Mouse (Mus musculus) adrenal gland, postnatal 10 days (tissue): ENCODE results near the gene AA986860. TPM values are rescaled to one million over a fixed set of nuclear protein-coding genes. Genes with fewer than 3 reads are reported as not detected.
A peak's percentile ranks its signal among the peaks of the same experiment; 100 is the strongest.

ENCODE experiments used
- DNase-seq: peaks from one replicate; pipeline ENCODE4 v3.0.0; 2021; ENCODE audit warnings: mixed read lengths
- total RNA-seq, 2 experiments: library from RNA; stranded (reverse); gene quantifications; 2 replicates each; pipeline ENCODE4 v1.2.3; 2021

AA986860 gene
- total RNA-seq, 2 experiments from 2014 or later: 2.1 to 2.3 TPM

DNA sequence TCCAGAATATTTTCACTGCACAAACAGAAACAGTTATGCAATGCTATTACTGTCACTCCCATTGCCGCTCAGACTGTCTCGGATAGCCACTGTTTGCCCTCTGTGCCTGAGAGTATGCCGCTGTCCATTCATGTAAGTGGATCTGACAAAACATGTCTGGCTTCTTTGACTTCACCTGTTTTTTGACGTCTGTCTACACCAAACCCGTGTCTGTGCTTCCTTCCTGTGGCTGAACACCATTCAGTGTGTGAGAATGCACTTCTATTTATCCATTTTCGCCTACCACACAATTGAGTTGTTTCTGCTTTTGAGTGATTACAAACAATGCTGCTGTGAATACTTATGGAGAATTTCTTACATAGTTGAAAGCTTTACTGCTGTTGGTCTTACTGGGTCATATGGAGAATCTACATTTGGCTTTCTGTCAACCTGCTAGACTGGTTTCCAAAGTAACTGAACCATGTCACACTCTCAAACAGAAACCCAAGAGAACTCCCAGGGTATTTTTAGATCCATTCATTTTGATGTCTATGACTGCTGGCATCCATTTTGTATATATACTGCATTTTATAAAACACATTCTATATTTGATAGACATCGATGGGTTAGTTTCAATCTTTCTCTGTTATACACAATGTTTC, 44.0 kb downstream of the AA986860 start:
- no peak for DNase-seq

- no peak for DNase-seq
Observed at GRCm38 (mm10) chr1:130776645-130777044, 44.9 kb downstream of the AA986860 start.

DNA sequence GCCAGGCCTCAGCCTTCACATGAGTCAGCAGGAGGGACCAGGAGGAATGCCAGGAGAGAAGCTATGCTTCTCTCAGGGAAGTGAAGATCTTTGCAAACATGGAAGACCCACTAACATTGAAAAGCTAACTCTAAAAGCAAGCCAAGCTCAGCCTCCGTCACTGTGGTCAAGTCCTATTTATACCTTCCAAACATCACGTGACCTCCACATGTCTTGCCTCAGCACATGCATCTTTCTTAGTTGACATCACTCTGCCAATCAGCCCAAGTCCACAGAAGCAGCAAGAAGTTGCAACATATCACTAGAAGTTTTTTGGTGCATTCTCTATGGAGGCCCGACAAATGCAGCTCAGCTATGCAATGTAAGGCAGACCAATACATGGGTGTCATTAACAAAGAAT, 48.1 kb downstream of the AA986860 start:
- DNase-seq: no peak

GRCm38 (mm10) chr1:130784054-130784453, 52.3 kb downstream of the AA986860 start:
- peak; percentile 36 for DNase-seq

DNA sequence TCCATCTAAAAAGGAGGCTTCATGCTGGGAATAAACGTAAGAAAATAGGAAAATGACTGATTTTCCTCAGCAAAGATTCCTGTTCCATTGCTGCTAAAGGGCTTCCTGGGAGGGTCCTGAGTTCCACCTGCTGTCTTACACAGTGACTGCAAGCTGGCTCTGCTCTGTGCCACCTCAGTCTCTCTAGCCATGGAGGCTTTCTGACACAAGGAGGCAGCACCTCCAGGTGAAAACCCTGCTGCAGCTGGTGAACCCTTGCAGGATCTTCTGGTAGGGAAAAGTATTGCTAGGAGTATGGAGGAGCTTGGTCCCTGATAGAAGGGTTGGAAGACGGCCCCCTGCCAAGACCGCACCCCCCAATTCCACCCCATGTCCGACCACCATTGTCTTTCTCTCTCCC, 55.2 kb downstream of the AA986860 start:
- DNase-seq: no peak

- DNase-seq: no peak
Observed at GRCm38 (mm10) chr1:130789512-130790451, 58.0 kb downstream of the AA986860 start.

Other genes starting within 250 kb of the AA986860 start
- gene Zp3r, start 102.4 kb upstream of the AA986860 start, total RNA-seq: not detected
- 10 to 100 TPM; 11.4 to 14.9 TPM for gene C4bp, start 70.3 kb upstream of the AA986860 start, total RNA-seq
- gene Gm29427, start 16.2 kb upstream of the AA986860 start, total RNA-seq: not detected
- 1 to 10 TPM; 7.4 to 8.1 TPM for gene Yod1, start 14.6 kb upstream of the AA986860 start, total RNA-seq
- gene Pfkfb2, start 2.7 kb upstream of the AA986860 start, total RNA-seq: 10 to 100 TPM; 16.1 to 22.1 TPM
- under 1 TPM; 0.15 to 0.24 TPM for gene Fcamr, start 68.9 kb downstream of the AA986860 start, total RNA-seq
- gene Pigr, start 94.7 kb downstream of the AA986860 start, total RNA-seq: 1 to 10 TPM; 1.1 to 1.3 TPM
- gene Fcmr, start 133.7 kb downstream of the AA986860 start, total RNA-seq: 1 to 10 TPM; 3.4 to 4.1 TPM
- not detected for gene Il24, start 155.5 kb downstream of the AA986860 start, total RNA-seq
- gene Il20, start 179.5 kb downstream of the AA986860 start, total RNA-seq: not detected
- not detected for gene Il19, start 208.1 kb downstream of the AA986860 start, total RNA-seq